Mouse (Mus musculus): ENCODE results near the gene Itih2. TPM values are rescaled to one million over a fixed set of nuclear protein-coding genes. Genes with fewer than 3 reads are reported as not detected.

Itih2 gene
- polyA plus RNA-seq, 1 experiment from 2014 or later = 0.78 TPM

GRCm38 (mm10) chr2:10051996-10052395 is 79.2 kb downstream of the Itih2 start:
- Histone ChIP-seq H3K4me2 (ENCODE audit: low read length) (no peak overlapping the region), H3K27me3 (ENCODE audit: insufficient read depth, low read length) (no peaks in the 10 kb centered on the region), H3K4me1 (replicated peaks; ENCODE audit: insufficient read depth, low read length) (no peaks in the 10 kb centered on the region; the same call in 1 of the 2 replicates), H3K4me3 (replicated peaks; ENCODE audit: low read depth, low read length) (no peak overlapping the region), H3K27ac (no peak overlapping the region), H3K9ac (ENCODE audit: low read depth, low read length) (no peak overlapping the region), H3K9me3 (replicated peaks; ENCODE audit: low read length) (no peaks in the 10 kb centered on the region), H3K36me3 (ENCODE audit: insufficient read depth, low read length) (peaks cover 20% of the 10 kb centered on the region)
- TF ChIP-seq CTCF (IDR thresholded peaks at IDR 0.05; ENCODE audit: low read depth) = no peak
- WGBS = 100% methylated on average over 1 of the region's 1 CpGs
- no peak for DNase-seq (ENCODE audit: low spot score)
- no peak for ATAC-seq (replicated peaks; ENCODE audit: low FRiP score, low read depth)

- H3K9ac ChIP-seq (ENCODE audit: low read depth, low read length) = no peak overlapping the region
- no peak overlapping the region for H3K4me3 ChIP-seq (replicated peaks; ENCODE audit: low read depth, low read length)
- no peaks in the 10 kb centered on the region for H3K27me3 ChIP-seq (ENCODE audit: insufficient read depth, low read length)
- no peak for TF ChIP-seq CTCF (IDR thresholded peaks at IDR 0.05; ENCODE audit: low read depth)
- peaks cover 11% of the 10 kb centered on the region for H3K36me3 ChIP-seq (ENCODE audit: insufficient read depth, low read length)
- H3K27ac ChIP-seq = no peak overlapping the region
- ATAC-seq (replicated peaks; ENCODE audit: low FRiP score, low read depth) (no peak), DNase-seq (ENCODE audit: low spot score) (no peak)
- H3K9me3 ChIP-seq (replicated peaks; ENCODE audit: low read length) = no peaks in the 10 kb centered on the region
- no peaks in the 10 kb centered on the region; the same call in 1 of the 2 replicates for H3K4me1 ChIP-seq (replicated peaks; ENCODE audit: insufficient read depth, low read length)
- WGBS = 78% methylated on average over 3 of the region's 3 CpGs
- no peak overlapping the region for H3K4me2 ChIP-seq (ENCODE audit: low read length)
Observed at GRCm38 (mm10) chr2:10050878-10051277, 80.3 kb downstream of the Itih2 start.

- no peak for TF ChIP-seq CTCF (IDR thresholded peaks at IDR 0.05; ENCODE audit: low read depth)
- no peak for DNase-seq (ENCODE audit: low spot score)
- Histone ChIP-seq H3K36me3 (ENCODE audit: insufficient read depth, low read length) (no peaks in the 10 kb centered on the region; the same call in 1 of the 2 replicates), H3K4me3 (replicated peaks; ENCODE audit: low read depth, low read length) (peak overlapping the region; percentile 84), H3K9ac (ENCODE audit: low read depth, low read length) (peak overlapping the region; percentile 78; the same call in 1 of the 2 replicates), H3K4me2 (ENCODE audit: low read length) (peak overlapping the region; percentile 64), H3K27ac (no peak overlapping the region), H3K4me1 (replicated peaks; ENCODE audit: insufficient read depth, low read length) (no peaks in the 10 kb centered on the region; the same call in 1 of the 2 replicates), H3K9me3 (replicated peaks; ENCODE audit: low read length) (no peaks in the 10 kb centered on the region), H3K27me3 (ENCODE audit: insufficient read depth, low read length) (no peaks in the 10 kb centered on the region)
- WGBS = 17% methylated on average over 10 of the region's 10 CpGs
- no peak for ATAC-seq (replicated peaks; ENCODE audit: low FRiP score, low read depth)
Observed at GRCm38 (mm10) chr2:10049456-10049855, 81.7 kb downstream of the Itih2 start.

GRCm38 (mm10) chr2:10048461-10048860 is 82.7 kb downstream of the Itih2 start, which contains the start of gene Taf3:
Gene Taf3 (minus strand): TSS chr2:10048596.
- peak; percentile 20; the same call in 1 of the 2 replicates for TF ChIP-seq CTCF (IDR thresholded peaks at IDR 0.05; ENCODE audit: low read depth)
- WGBS = 0% methylated on average over 36 of the region's 36 CpGs
- peak within 1 kb of the TSS; percentile 84 for H3K4me3 ChIP-seq (replicated peaks; ENCODE audit: low read depth, low read length)
- H3K36me3 ChIP-seq (ENCODE audit: insufficient read depth, low read length) = no peaks in the 10 kb centered on the region
- H3K27me3 ChIP-seq (ENCODE audit: insufficient read depth, low read length) = no peaks in the 10 kb centered on the region
- peak; percentile 95 for ATAC-seq (replicated peaks; ENCODE audit: low FRiP score, low read depth)
- H3K9me3 ChIP-seq (replicated peaks; ENCODE audit: low read length) = no peaks in the 10 kb centered on the region
- no peak within 1 kb of the TSS; the same call in 1 of the 2 replicates for H3K27ac ChIP-seq
- peak; percentile 96 for DNase-seq (ENCODE audit: low spot score)
- peak within 1 kb of the TSS; percentile 83 for H3K4me2 ChIP-seq (ENCODE audit: low read length)
- H3K9ac ChIP-seq (ENCODE audit: low read depth, low read length) = peak within 1 kb of the TSS; percentile 78
- no peaks in the 10 kb centered on the region; the same call in 1 of the 2 replicates for H3K4me1 ChIP-seq (replicated peaks; ENCODE audit: insufficient read depth, low read length)

- peak; percentile 54 for DNase-seq (ENCODE audit: low spot score)
- Histone ChIP-seq H3K9ac (ENCODE audit: low read depth, low read length) (peak overlapping the region; percentile 78), H3K27ac (no peak overlapping the region; the same call in 1 of the 2 replicates), H3K36me3 (ENCODE audit: insufficient read depth, low read length) (no peaks in the 10 kb centered on the region), H3K4me3 (replicated peaks; ENCODE audit: low read depth, low read length) (peak overlapping the region; percentile 84), H3K4me2 (ENCODE audit: low read length) (peak overlapping the region; percentile 83), H3K9me3 (replicated peaks; ENCODE audit: low read length) (no peaks in the 10 kb centered on the region), H3K27me3 (ENCODE audit: insufficient read depth, low read length) (no peaks in the 10 kb centered on the region), H3K4me1 (replicated peaks; ENCODE audit: insufficient read depth, low read length) (no peaks in the 10 kb centered on the region; the same call in 1 of the 2 replicates)
- peak; percentile 42; the same call in 1 of the 2 replicates for TF ChIP-seq CTCF (IDR thresholded peaks at IDR 0.05; ENCODE audit: low read depth)
- ATAC-seq (replicated peaks; ENCODE audit: low FRiP score, low read depth) = peak; percentile 53
- under 1% methylated on average over 43 of the region's 47 CpGs for WGBS
Observed at GRCm38 (mm10) chr2:10047758-10048436, 83.3 kb downstream of the Itih2 start.

Other genes starting within 250 kb of the Itih2 start
- 12.5 and 18.7 TPM in 2 replicates for gene 9230102O04Rik, start 241.9 kb downstream of the Itih2 start, polyA plus RNA-seq (2015; fragmentation: Nextera tagmentation; extraction: Ambion mirVana)
- 95.1 and 99.1 TPM in 2 replicates for gene Gata3, start 241.4 kb downstream of the Itih2 start, polyA plus RNA-seq (2015; fragmentation: Nextera tagmentation; extraction: Ambion mirVana)
- 12.6 and 13.7 TPM in 2 replicates for gene Taf3, start 82.8 kb downstream of the Itih2 start, polyA plus RNA-seq (2015; fragmentation: Nextera tagmentation; extraction: Ambion mirVana)
- gene Atp5c1, start 50.9 kb downstream of the Itih2 start, polyA plus RNA-seq (2015; fragmentation: Nextera tagmentation; extraction: Ambion mirVana) = 1,000 and 1,009 TPM in 2 replicates
- 28.3 TPM in 2 replicates for gene Kin, start 50.8 kb downstream of the Itih2 start, polyA plus RNA-seq (2015; fragmentation: Nextera tagmentation; extraction: Ambion mirVana)
- gene Itih5, start 22.2 kb upstream of the Itih2 start, polyA plus RNA-seq (2015; fragmentation: Nextera tagmentation; extraction: Ambion mirVana) = 5.0 and 5.1 TPM in 2 replicates
- gene Sfmbt2, start 239.1 kb upstream of the Itih2 start, polyA plus RNA-seq (2015; fragmentation: Nextera tagmentation; extraction: Ambion mirVana) = 0.84 and 0.93 TPM in 2 replicates

Data from kidney, postnatal 0 days (tissue).